Mouse (Mus musculus) urinary bladder, postnatal 36 days (tissue): ENCODE data around the gene Slc23a4.

ENCODE experiments used
- DNase-seq, 2 experiments: peaks; one replicate each; pipeline ENCODE4 v3.0.0; 2022; ENCODE audit warnings: low spot score in 2 of 2, mixed read lengths in 1 of 2

The Slc23a4 gene

GRCm38 (mm10) chr6:34988081-34988761, at the start of gene Slc23a4:
Slc23a4 (minus strand) TSS chr6:34988404.
- DNase-seq: no peak

GRCm38 (mm10) chr6:35033341-35033740, 45.1 kb upstream of the Slc23a4 start:
- no peak for DNase-seq

- no peak for DNase-seq
Measured at GRCm38 (mm10) chr6:35032704-35033103, 44.5 kb upstream of the Slc23a4 start.

GRCm38 (mm10) chr6:35030811-35031210, 42.6 kb upstream of the Slc23a4 start:
- no peak for DNase-seq

GRCm38 (mm10) chr6:35030226-35030625, 42.0 kb upstream of the Slc23a4 start:
- DNase-seq: no peak

- no peak for DNase-seq
Measured at GRCm38 (mm10) chr6:35028023-35028422, 39.8 kb upstream of the Slc23a4 start.

GRCm38 (mm10) chr6:35027257-35027656, 39.1 kb upstream of the Slc23a4 start:
- peak in 1 of 2 experiments; percentile 12 for DNase-seq

GRCm38 (mm10) chr6:35016624-35017023, 28.4 kb upstream of the Slc23a4 start:
- no peak for DNase-seq

- DNase-seq: no peak
Measured at GRCm38 (mm10) chr6:35011953-35012352, 23.7 kb upstream of the Slc23a4 start.

- no peak for DNase-seq
Measured at GRCm38 (mm10) chr6:35010705-35011104, 22.5 kb upstream of the Slc23a4 start.

- DNase-seq: no peak
Measured at GRCm38 (mm10) chr6:35002261-35002669, 14.1 kb upstream of the Slc23a4 start.

GRCm38 (mm10) chr6:34999101-34999500, 10.9 kb upstream of the Slc23a4 start:
- no peak for DNase-seq

- DNase-seq: no peak
Measured at GRCm38 (mm10) chr6:34996496-34996895, 8.3 kb upstream of the Slc23a4 start.

GRCm38 (mm10) chr6:34995265-34995681, 7.1 kb upstream of the Slc23a4 start:
- peak; percentile 80 to 83 for DNase-seq

GRCm38 (mm10) chr6:34994692-34995091, 6.5 kb upstream of the Slc23a4 start:
- no peak for DNase-seq

GRCm38 (mm10) chr6:34989263-34989662, 1.1 kb upstream of the Slc23a4 start:
- no peak for DNase-seq

- no peak for DNase-seq
Measured at GRCm38 (mm10) chr6:34987085-34987645, 1.0 kb downstream of the Slc23a4 start.

- DNase-seq: no peak
Measured at GRCm38 (mm10) chr6:34980661-34981060, 7.5 kb downstream of the Slc23a4 start.

GRCm38 (mm10) chr6:34979291-34979690, 8.9 kb downstream of the Slc23a4 start:
- DNase-seq: no peak

GRCm38 (mm10) chr6:34971181-34971580, 17.0 kb downstream of the Slc23a4 start:
- no peak for DNase-seq

- DNase-seq: no peak
Measured at GRCm38 (mm10) chr6:34965819-34966539, 22.2 kb downstream of the Slc23a4 start.

- no peak for DNase-seq
Measured at GRCm38 (mm10) chr6:34964550-34964949, 23.7 kb downstream of the Slc23a4 start.

- no peak for DNase-seq
Measured at GRCm38 (mm10) chr6:34959131-34959530, 29.1 kb downstream of the Slc23a4 start.
